20 mouse cellular contexts compared by ENCODE assay signal in the genomic region with DNA sequence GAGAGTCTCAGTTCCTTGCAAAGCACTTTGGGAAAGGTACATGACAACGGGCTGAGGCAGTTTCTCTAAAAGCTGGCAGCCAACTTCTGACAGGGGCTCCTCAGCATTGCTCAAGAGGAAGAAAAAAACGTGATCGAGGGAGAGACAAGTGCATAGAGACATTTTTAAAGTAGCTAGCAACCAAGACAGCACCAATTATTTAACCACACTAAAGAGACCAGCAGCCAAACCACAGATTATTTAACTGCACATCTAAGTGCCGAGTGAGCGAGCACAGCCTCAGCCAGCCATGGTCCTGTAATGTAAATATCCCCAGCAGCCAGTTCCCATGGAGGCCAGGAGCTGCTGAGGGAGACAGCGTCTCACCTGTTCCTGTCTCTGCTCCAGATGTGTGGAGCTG. TPM values are rescaled to one million over a fixed set of nuclear protein-coding genes. Genes with fewer than 3 reads are reported as not detected.
DNase-seq lines count a peak whose midpoint lies in the region; ATAC-seq lines count a peak whose summit lies in the region.
"Had no signal": no experiment of that assay in that cellular context is flagged by ENCODE, and none has a peak within 500 bp of the region (broad histone marks: within the 10 kb centered on the region; RNA-seq: fewer than 3 reads in every experiment).

No protein-coding gene starts in this region.

- H3K27me3 ChIP-seq in midbrain, embryonic 11.5 days (ENCODE audit: control insufficient read depth, insufficient read depth, low read length) = no peaks in the 10 kb centered on the region
- no peaks in the 10 kb centered on the region for H3K27me3 ChIP-seq in midbrain, embryonic 15.5 days (replicated peaks)
- no peaks in the 10 kb centered on the region for H3K27me3 ChIP-seq in stomach, embryonic 16.5 days (ENCODE audit: control insufficient read depth, insufficient read depth, low read length)
- H3K27me3 ChIP-seq: forebrain, embryonic 15.5 days; neural tube, embryonic 12.5 days had no signal

- peak; percentile 17 for DNase-seq in embryo, embryonic 11 days
- DNase-seq in embryo, embryonic 10 days (ENCODE audit: low spot score) = no peak
- peak; percentile 26 for DNase-seq in midbrain, embryonic 11.5 days (ENCODE audit: low spot score, missing footprints)
- no peak for DNase-seq in kidney, postnatal 25 days
- DNase-seq: cerebellum, adult 9-10 months; gastrocnemius, postnatal 25 days; kidney, adult 9 months; lung, postnatal 14 days; thymus, adult 18-20 months had no signal

- H3K4me3 ChIP-seq in midbrain, embryonic 11.5 days (ENCODE audit: low read depth, low read length) = no peak overlapping the region
- no peak overlapping the region for H3K4me3 ChIP-seq in midbrain, embryonic 15.5 days
- no peak overlapping the region for H3K4me3 ChIP-seq in stomach, embryonic 16.5 days (replicated peaks; ENCODE audit: low read length)
- H3K4me3 ChIP-seq: erythroblast, embryonic 14.5 days; forebrain, embryonic 15.5 days; hindbrain, embryonic 10.5 days; liver, embryonic 15.5 days; neural tube, embryonic 12.5 days had no signal

- no peak for ATAC-seq in midbrain, embryonic 11.5 days (ENCODE audit: low FRiP score)
- ATAC-seq in midbrain, embryonic 15.5 days (replicated peaks) = no peak
- ATAC-seq in hematopoietic stem cell, adult 5-6 weeks (replicated peaks in 1 of 2; ENCODE audit: insufficient read depth in 1 of 2, low FRiP score in 2 of 2, low TSS enrichment in 1 of 2, low read depth in 1 of 2, poor library complexity in 2 of 2, severe bottlenecking in 2 of 2) = peak; percentile 62 to 67
- peak; percentile 78; the same call in 1 of the 2 replicates for ATAC-seq in stomach, embryonic 16.5 days (ENCODE audit: insufficient read depth, low FRiP score)
- no peak for ATAC-seq in CD4-positive, CD25-positive, alpha-beta regulatory T cell, adult 4 months
- ATAC-seq: forebrain, embryonic 15.5 days had no signal

- H3K4me1 ChIP-seq in midbrain, embryonic 11.5 days (ENCODE audit: control insufficient read depth, insufficient read depth, low read length) = no peaks in the 10 kb centered on the region
- no peaks in the 10 kb centered on the region for H3K4me1 ChIP-seq in midbrain, embryonic 15.5 days
- H3K4me1 ChIP-seq in stomach, embryonic 16.5 days (ENCODE audit: control insufficient read depth, insufficient read depth, low read length) = 0 out of 2 replicates have a peak, but pooled peaks cover 3% of the 10 kb centered on the region
- H3K4me1 ChIP-seq: forebrain, embryonic 15.5 days; hindbrain, embryonic 10.5 days; liver, embryonic 15.5 days; neural tube, embryonic 12.5 days had no signal

- no peaks in the 10 kb centered on the region for H3K36me3 ChIP-seq in midbrain, embryonic 11.5 days (ENCODE audit: control insufficient read depth, insufficient read depth, low read length)
- no peaks in the 10 kb centered on the region for H3K36me3 ChIP-seq in midbrain, embryonic 15.5 days (replicated peaks)
- no peaks in the 10 kb centered on the region for H3K36me3 ChIP-seq in stomach, embryonic 16.5 days (ENCODE audit: control insufficient read depth, insufficient read depth, low read length)
- H3K36me3 ChIP-seq: forebrain, embryonic 15.5 days; G1E; hindbrain, embryonic 10.5 days; liver, embryonic 15.5 days; neural tube, embryonic 12.5 days had no signal

- H3K9ac ChIP-seq in midbrain, embryonic 11.5 days (ENCODE audit: low read length) = no peak overlapping the region
- H3K9ac ChIP-seq in midbrain, embryonic 15.5 days = no peak overlapping the region
- no peak overlapping the region for H3K9ac ChIP-seq in stomach, embryonic 16.5 days (ENCODE audit: low read length)
- H3K9ac ChIP-seq: forebrain, embryonic 15.5 days; liver, embryonic 15.5 days; neural tube, embryonic 12.5 days had no signal

- H3K4me2 ChIP-seq in midbrain, embryonic 11.5 days = no peak overlapping the region
- H3K4me2 ChIP-seq in midbrain, embryonic 15.5 days = no peak overlapping the region
- no peak overlapping the region for H3K4me2 ChIP-seq in stomach, embryonic 16.5 days (ENCODE audit: low read depth, low read length)
- H3K4me2 ChIP-seq: forebrain, embryonic 15.5 days; liver, embryonic 15.5 days; neural tube, embryonic 12.5 days had no signal

- no peak overlapping the region for H3K27ac ChIP-seq in midbrain, embryonic 11.5 days (ENCODE audit: low read depth, low read length)
- no peak overlapping the region for H3K27ac ChIP-seq in midbrain, embryonic 15.5 days
- no peak overlapping the region for H3K27ac ChIP-seq in stomach, embryonic 16.5 days (ENCODE audit: low read length)
- H3K27ac ChIP-seq: forebrain, embryonic 15.5 days; hindbrain, embryonic 10.5 days; liver, embryonic 15.5 days; neural tube, embryonic 12.5 days had no signal

- 75% methylated on average over 6 of the region's 6 CpGs for WGBS in midbrain, embryonic 11.5 days
- WGBS in midbrain, embryonic 15.5 days = 65% methylated on average over 6 of the region's 6 CpGs
- 22% methylated on average over 6 of the region's 6 CpGs for WGBS in stomach, embryonic 16.5 days

- H3K9me3 ChIP-seq in midbrain, embryonic 11.5 days (ENCODE audit: control insufficient read depth, low read length) = no peaks in the 10 kb centered on the region
- no peaks in the 10 kb centered on the region for H3K9me3 ChIP-seq in midbrain, embryonic 15.5 days
- H3K9me3 ChIP-seq in stomach, embryonic 16.5 days (replicated peaks; ENCODE audit: control insufficient read depth, low read length) = no peaks in the 10 kb centered on the region
- H3K9me3 ChIP-seq: forebrain, embryonic 15.5 days; liver, embryonic 15.5 days; neural tube, embryonic 12.5 days had no signal

RNA-seq across cellular contexts. Expression of a gene that starts 16.1 kb away (rescaled TPM):
- polyA plus RNA-seq in midbrain, embryonic 11.5 days (2014; fragmentation: Nextera tagmentation; extraction: Ambion mirVana) = 87.2 and 103 TPM in 2 replicates
- polyA plus RNA-seq in midbrain, embryonic 15.5 days (2015; fragmentation: Nextera tagmentation; extraction: Ambion mirVana) = 15.1 and 23.1 TPM in 2 replicates
- not detected in 2 replicates for total RNA-seq in hematopoietic stem cell, adult 5-6 weeks (2017)
- polyA plus RNA-seq in stomach, embryonic 16.5 days (2015; fragmentation: Nextera tagmentation; extraction: Ambion mirVana) = 24.0 and 35.4 TPM in 2 replicates
- not detected for polyA plus RNA-seq in CD4-positive, CD25-positive, alpha-beta regulatory T cell, adult 4 months (2017; shearing (Covaris generic))
- total RNA-seq: G1E; monocyte, adult 5-6 weeks had no signal
- polyA plus RNA-seq: erythroblast, embryonic 14.5 days; G1E had no signal

Comparison
In these comparisons a context has a peak if more than half of its experiments do, and no peak if none do; other contexts are left out.
1. DNase-seq: peak in embryo, embryonic 11 days (single experiment) and midbrain, embryonic 11.5 days (single experiment); none in embryo, embryonic 10 days (single experiment) and kidney, postnatal 25 days (0 of 2).
2. ATAC-seq: peak in hematopoietic stem cell, adult 5-6 weeks (2 of 2) and stomach, embryonic 16.5 days (single experiment); none in midbrain, embryonic 11.5 days (single experiment), midbrain, embryonic 15.5 days (single experiment) and CD4-positive, CD25-positive, alpha-beta regulatory T cell, adult 4 months (single experiment).
3. RNA of a gene that starts 16.1 kb away (polyA plus RNA-seq): 87.2 to 103 TPM in midbrain, embryonic 11.5 days, 24.0 to 35.4 TPM in stomach, embryonic 16.5 days and 15.1 to 23.1 TPM in midbrain, embryonic 15.5 days; not detected in CD4-positive, CD25-positive, alpha-beta regulatory T cell, adult 4 months; every median in the first group is over 10 times any median in the second.